Mouse (Mus musculus) Patski (cell line): ENCODE data around the gene Gm11020. TPM values are rescaled to one million over a fixed set of nuclear protein-coding genes. Genes with fewer than 3 reads are reported as not detected.

Experiments used
- ATAC-seq: fragments of 100-300 bp; one replicate; pipeline ENCODE4 v1.8.0; 2021
- CTCF ChIA-PET: fragments of 350-600 bp; sonication (Branson Sonifier 250); formaldehyde crosslinking; loops from one replicate; lab custom pipeline; 2022; ENCODE audit warnings: inconsistent platforms; lab: Charles Lee
- POLR2A ChIA-PET: fragments of 350-600 bp; sonication (Branson Sonifier 250); formaldehyde crosslinking; loops from one replicate; lab custom pipeline; 2022; ENCODE audit warnings: antibody characterized with exemption, inconsistent platforms; lab: Charles Lee
- DNase-seq: peaks from one replicate; pipeline ENCODE4 v3.0.0-alpha.2; 2011; ENCODE audit warnings: low read depth, low spot score
- H3K27me3 ChIP-seq: fragments of 371-371 bp; one replicate; pipeline ENCODE4 v1.5.1; 2021
- CTCF ChIP-seq: fragments of 100-300 bp; IDR thresholded peaks from one replicate; pipeline ENCODE4 v1.5.1; 2021
- in situ Hi-C: fragments of 300-500 bp; cut with MboI; formaldehyde crosslinking; loops from 3 replicates; pipeline ENCODE4 v1.11.1; 2018; ENCODE audit warnings: low pct_unique_long_range_greater_than_20kb, mixed read lengths
- polyA plus RNA-seq: library from polyadenylated mRNA; unstranded; gene quantifications from one replicate; pipeline ENCODE4 v1.2.3, GENCODE M21; 2021

Gm11020 gene
- polyA plus RNA-seq, 1 experiment from 2014 or later, result not detected

- peaks cover 16% of the 10 kb centered on the region for H3K27me3 ChIP-seq
- CTCF ChIA-PET, result interaction anchor here (1.0 to 1.4 kb wide), 2 partner anchors 10 to 82 kb away, joined by 3 read pairs; no protein-coding TSS in a partner anchor
- POLR2A ChIA-PET, result no interaction called here
- in situ Hi-C loops, result loop anchor here (25.0 kb wide), 1 partner anchor 229 kb away; no protein-coding TSS in a partner anchor
- ATAC-seq, result no peak
- no peak for DNase-seq
- TF ChIP-seq CTCF, result peak; percentile 13
Observed at GRCm38 (mm10) chr8:104332665-104333631, 11.6 kb downstream of the Gm11020 start.

GRCm38 (mm10) chr8:104333786-104334185 lies 12.4 kb downstream of the Gm11020 start:
- ChIA-PET POLR2A (no interaction called here), CTCF (interaction anchor here (1.0 to 1.4 kb wide), 2 partner anchors 9 to 11 kb away, joined by 3 read pairs; no protein-coding TSS in a partner anchor)
- H3K27me3 ChIP-seq, result peaks cover 14% of the 10 kb centered on the region
- ATAC-seq (no peak), DNase-seq (no peak)
- in situ Hi-C loops, result loop anchor here (25.0 kb wide), 1 partner anchor 229 kb away; no protein-coding TSS in a partner anchor
- no peak for TF ChIP-seq CTCF

DNA sequence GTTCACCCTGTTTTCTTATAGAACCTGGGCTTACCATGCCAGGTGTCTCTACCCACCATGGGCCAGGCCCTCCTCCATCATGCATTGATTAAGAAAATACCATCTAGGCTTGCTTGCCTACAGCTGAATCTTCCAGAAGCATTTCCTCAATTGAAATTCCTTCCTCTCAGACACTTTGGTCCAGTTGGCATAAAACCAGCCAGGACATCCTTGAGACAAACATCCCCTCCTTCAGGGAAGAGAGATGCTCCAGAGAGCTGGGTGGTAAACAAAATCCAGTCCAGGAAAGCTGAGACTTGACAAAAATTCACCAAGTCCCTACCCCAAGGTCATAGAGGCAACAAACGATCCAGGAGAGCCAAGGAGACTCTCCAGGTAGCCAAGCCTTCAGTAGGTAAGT lies 12.8 kb downstream of the Gm11020 start:
- ChIA-PET POLR2A (no interaction called here), CTCF (interaction anchor here (1.0 to 1.4 kb wide), 2 partner anchors 8 to 10 kb away, joined by 3 read pairs; no protein-coding TSS in a partner anchor)
- ATAC-seq, result no peak
- H3K27me3 ChIP-seq, result peaks cover 12% of the 10 kb centered on the region
- in situ Hi-C loops, result loop anchor here (25.0 kb wide), 1 partner anchor 228 kb away; no protein-coding TSS in a partner anchor
- DNase-seq, result no peak
- no peak for TF ChIP-seq CTCF

- peaks cover 6% of the 10 kb centered on the region for H3K27me3 ChIP-seq
- POLR2A ChIA-PET, result no interaction called here
- DNase-seq, result no peak
- no peak for ATAC-seq
- in situ Hi-C loops, result loop anchor here (25.0 kb wide), 1 partner anchor 225 kb away; no protein-coding TSS in a partner anchor
- TF ChIP-seq CTCF, result no peak
- CTCF ChIA-PET, result no interaction called here
Observed at GRCm38 (mm10) chr8:104336806-104337205, 15.4 kb downstream of the Gm11020 start.

DNA sequence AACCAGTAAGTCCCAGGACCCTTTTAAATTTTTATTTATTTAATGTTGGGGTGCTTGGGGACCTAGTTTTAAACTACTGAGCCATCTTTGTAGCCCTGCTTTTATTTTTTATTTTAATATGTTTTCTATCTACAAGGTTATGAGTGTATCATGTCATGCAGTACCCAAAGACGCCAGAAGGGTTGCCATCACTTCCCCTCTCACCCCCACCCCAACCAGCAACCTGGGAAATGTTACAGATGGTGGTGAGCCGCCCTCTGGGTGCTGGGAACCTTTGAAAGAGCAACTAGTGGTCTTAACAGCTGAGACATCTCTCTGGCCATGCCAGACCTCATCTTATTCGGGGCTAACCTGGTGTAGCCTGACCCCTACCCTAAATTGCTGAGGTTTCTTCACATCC lies 16.5 kb downstream of the Gm11020 start:
- ChIA-PET POLR2A (no interaction called here), CTCF (no interaction called here)
- DNase-seq (no peak), ATAC-seq (no peak)
- in situ Hi-C loops, result loop anchor here (25.0 kb wide), 1 partner anchor 224 kb away; no protein-coding TSS in a partner anchor
- peaks cover 3% of the 10 kb centered on the region for H3K27me3 ChIP-seq
- no peak for TF ChIP-seq CTCF

DNA sequence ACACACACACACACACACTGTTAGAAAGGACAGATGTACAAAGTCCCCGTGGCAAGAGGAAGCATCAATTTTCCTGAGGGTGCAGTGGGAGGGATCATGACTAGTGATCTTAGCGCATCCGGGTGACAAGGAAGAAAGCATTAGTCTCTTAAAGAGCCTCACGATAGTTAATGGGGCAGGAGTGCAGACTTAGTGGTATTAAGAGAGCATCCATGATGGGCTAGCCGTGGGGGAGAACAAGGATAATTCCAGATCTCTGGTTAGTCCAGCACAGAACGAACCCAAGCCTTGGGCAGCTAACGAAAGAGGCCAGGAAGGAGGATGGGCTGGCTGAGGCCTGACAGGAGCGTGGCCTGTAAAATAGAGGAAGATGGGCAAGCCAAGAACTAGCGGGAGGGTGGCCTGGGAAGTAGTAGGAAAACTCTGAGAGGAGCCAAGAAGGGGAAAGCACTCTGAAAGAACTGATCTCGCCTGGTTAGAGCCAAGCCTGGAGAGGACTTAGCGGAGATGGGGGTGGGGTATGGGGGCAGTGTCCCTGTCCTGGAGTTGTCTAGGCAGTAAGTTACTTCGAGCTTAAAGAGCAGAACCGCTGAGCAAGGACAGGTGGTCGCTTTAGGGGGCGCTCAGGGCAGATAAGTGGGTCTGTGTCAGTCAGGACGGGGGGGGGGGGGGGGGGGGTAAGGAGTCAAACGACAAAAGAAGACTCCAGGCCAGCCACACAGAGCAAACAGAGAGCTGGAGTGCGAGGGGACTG lies 18.0 kb downstream of the Gm11020 start, which contains the start of gene Cmtm3:
Gene Cmtm3, plus strand, starts transcription at position 182 of the 754 bp plus-strand sequence.
- DNase-seq (no peak), ATAC-seq (no peak)
- no peak for TF ChIP-seq CTCF
- H3K27me3 ChIP-seq, result no peaks in the 10 kb centered on the region
- in situ Hi-C loops, result loop anchor here (25.0 kb wide), 1 partner anchor 223 kb away; no protein-coding TSS in a partner anchor
- ChIA-PET POLR2A (no interaction called here), CTCF (no interaction called here)

- CTCF ChIA-PET, result no interaction called here
- POLR2A ChIA-PET, result no interaction called here
- in situ Hi-C loops, result loop anchor here (5.0 to 25.0 kb wide), 4 partner anchors 62 to 222 kb away; partner anchors contain the start of gene Dync1li2
- TF ChIP-seq CTCF, result no peak
- no peak for DNase-seq
- H3K27me3 ChIP-seq, result no peaks in the 10 kb centered on the region
- no peak for ATAC-seq
Observed at GRCm38 (mm10) chr8:104339983-104340232, 18.5 kb downstream of the Gm11020 start.

DNA sequence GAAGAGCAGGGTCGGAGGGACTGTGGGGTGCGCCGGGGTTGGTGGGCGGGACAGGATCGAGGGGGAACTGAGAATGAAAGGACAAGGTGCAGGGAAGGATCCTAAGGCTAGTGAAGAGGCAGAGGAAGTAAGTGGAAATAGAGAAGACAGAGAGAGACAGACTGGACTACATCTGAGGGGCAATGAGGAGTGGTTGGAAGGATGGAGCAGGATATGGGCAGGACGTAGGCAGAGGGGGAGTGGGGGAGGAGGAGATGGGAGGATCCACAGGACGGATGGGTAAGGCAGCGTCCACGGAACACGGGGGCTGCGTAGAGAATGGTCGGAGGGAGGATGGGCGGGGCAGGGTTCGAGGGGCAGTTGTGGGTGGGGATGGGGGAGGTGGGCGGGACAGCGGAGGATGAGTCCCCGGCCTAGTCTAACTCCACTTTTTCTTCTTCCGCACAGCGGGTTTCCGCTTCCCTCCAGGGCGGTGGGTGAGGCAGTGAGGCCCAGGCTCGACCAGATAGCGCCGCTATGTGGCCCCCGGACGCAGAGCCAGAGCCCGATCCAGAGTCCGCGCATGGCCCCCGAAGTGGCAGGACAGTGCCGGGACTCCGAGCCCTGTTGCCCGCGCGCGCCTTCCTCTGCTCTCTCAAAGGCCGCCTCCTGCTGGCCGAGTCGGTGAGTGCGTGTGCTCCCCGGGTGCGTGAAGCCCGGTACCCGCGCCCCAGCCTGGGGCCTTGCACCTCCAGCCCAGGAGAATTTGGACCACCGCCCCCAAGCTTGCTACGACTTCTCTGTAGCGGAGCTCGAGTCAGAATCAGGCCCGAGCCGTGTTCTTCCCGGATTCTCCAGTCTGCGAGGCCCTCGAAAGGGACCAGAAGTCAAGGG lies 19.1 kb downstream of the Gm11020 start:
- in situ Hi-C loops, result loop anchor here (5.0 to 25.0 kb wide), 4 partner anchors 62 to 222 kb away; partner anchors contain the start of gene Dync1li2
- ATAC-seq (peak; percentile 64), DNase-seq (peak; percentile 19)
- ChIA-PET CTCF (interaction anchor here (0.8 kb wide), 1 partner anchor 71 kb away, joined by 3 read pairs; no protein-coding TSS in a partner anchor), POLR2A (interaction anchor here (0.8 kb wide), 1 partner anchor 102 kb away, joined by 4 read pairs; the partner anchor contains the start of gene Dync1li2)
- no peaks in the 10 kb centered on the region for H3K27me3 ChIP-seq
- no peak for TF ChIP-seq CTCF

GRCm38 (mm10) chr8:104341106-104341561 lies 19.8 kb downstream of the Gm11020 start:
- no peaks in the 10 kb centered on the region for H3K27me3 ChIP-seq
- peak; percentile 49 for DNase-seq
- ChIA-PET CTCF (interaction anchor here (0.8 to 1.1 kb wide), 2 partner anchors 70 to 102 kb away, joined by 3 to 4 read pairs; partner anchors contain the start of gene Dync1li2), POLR2A (interaction anchor here (0.8 kb wide), 1 partner anchor 102 kb away, joined by 4 read pairs; the partner anchor contains the start of gene Dync1li2)
- in situ Hi-C loops, result loop anchor here (5.0 to 25.0 kb wide), 4 partner anchors 61 to 221 kb away; partner anchors contain the start of gene Dync1li2
- no peak for TF ChIP-seq CTCF
- peak; percentile 61 for ATAC-seq
